Mouse (Mus musculus) left cerebral cortex, adult 6 months (tissue): ENCODE measurements around the gene Gzmc. TPM values are rescaled to one million over a fixed set of nuclear protein-coding genes. Genes with fewer than 3 reads are reported as not detected.

ENCODE experiments used
- long read RNA-seq, 2 experiments: library from polyadenylated mRNA; unstranded; transcript quantifications; one replicate each; pipeline ENCODE4 v2.0.0; 2019 to 2020
- polyA plus RNA-seq: library from polyadenylated mRNA; unstranded; fragments of <200 nt; fragmentation: Nextera tagmentation; gene quantifications from 2 replicates; pipeline ENCODE4 v1.2.3, GENCODE M21; 2021

Gzmc gene
- not detected in 2 replicates for polyA plus RNA-seq
- long read RNA-seq, experiment 1, result 0 reads
- long read RNA-seq, experiment 2, result 0 reads

DNA sequence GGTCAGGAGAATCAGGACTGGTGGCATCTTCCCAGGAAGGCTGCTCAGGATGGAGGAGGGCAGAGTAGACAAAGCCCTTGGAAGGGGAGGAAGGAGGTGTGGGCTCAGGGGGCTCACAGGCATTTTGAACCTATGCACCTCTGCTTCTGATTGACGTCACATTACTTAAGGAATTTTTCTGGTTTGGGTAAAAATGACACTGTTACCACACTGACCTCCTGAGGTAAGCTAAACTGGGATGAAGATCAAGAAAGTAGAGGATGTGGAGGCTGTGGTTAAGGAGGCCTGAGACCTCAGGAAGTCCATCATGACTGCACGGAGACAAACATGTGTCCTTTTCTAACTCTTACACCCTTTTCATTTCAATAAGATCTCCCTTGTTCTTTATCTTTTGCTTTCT is at the start of gene Gzmc:
TSS of gene Gzmc (minus strand) at position 101 of the 400 bp plus-strand sequence.

DNA sequence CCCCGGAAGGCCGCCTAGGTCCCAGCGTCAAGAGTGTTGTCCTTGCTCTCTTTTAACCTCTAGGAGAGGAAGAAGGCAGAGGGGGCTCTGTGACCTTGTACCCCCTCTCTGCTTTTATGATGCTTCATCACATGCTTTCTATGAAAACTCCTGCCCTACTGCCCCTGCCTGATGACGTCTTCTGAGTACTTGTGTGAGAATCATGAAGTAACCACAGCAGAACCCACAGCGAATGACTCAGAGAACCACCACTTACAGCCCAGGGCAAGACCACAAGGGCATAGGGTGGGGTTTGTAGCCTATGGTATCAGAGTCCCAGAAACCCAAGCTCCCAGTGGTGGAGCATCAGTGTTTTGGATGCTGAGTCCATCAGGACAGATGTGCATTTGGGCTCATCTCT is 27.7 kb upstream of the Gzmc start, which contains the start of gene Gzmb:
TSS of gene Gzmb (minus strand) at position 108 of the 400 bp plus-strand sequence.

GRCm38 (mm10) chr14:56211317-56211716 is 23.1 kb downstream of the Gzmc start, which contains the start of gene Gzmf:
TSS of gene Gzmf (minus strand) at chr14:56211417.

Other genes starting within 250 kb of the Gzmc start
- not detected in 2 replicates for gene Mcpt1, start 216.7 kb downstream of the Gzmc start, polyA plus RNA-seq
- gene Mcpt9, start 204.2 kb downstream of the Gzmc start, polyA plus RNA-seq, result not detected in 2 replicates
- not detected in 2 replicates for gene Mcpt2, start 192.6 kb downstream of the Gzmc start, polyA plus RNA-seq
- not detected in 2 replicates for gene Mcpt4, start 172.3 kb downstream of the Gzmc start, polyA plus RNA-seq
- not detected in 2 replicates for gene Mcpt8, start 149.4 kb downstream of the Gzmc start, polyA plus RNA-seq
- gene Ctsg, start 132.1 kb downstream of the Gzmc start, polyA plus RNA-seq, result not detected in 2 replicates
- not detected in 2 replicates for gene Gzme, start 114.0 kb downstream of the Gzmc start, polyA plus RNA-seq
- gene Gzmd, start 102.0 kb downstream of the Gzmc start, polyA plus RNA-seq, result not detected in 2 replicates
- not detected in 2 replicates for gene Gzmg, start 75.1 kb downstream of the Gzmc start, polyA plus RNA-seq
- not detected in 2 replicates for gene Gzmn, start 60.1 kb downstream of the Gzmc start, polyA plus RNA-seq
- gene Gzmf, start 23.2 kb downstream of the Gzmc start, polyA plus RNA-seq, result not detected in 2 replicates
- not detected in 2 replicates for gene Gzmb, start 27.6 kb upstream of the Gzmc start, polyA plus RNA-seq
- 0.04 TPM in 1 of 2 replicates, not detected in the other for gene Atp12a, start 130.4 kb upstream of the Gzmc start, polyA plus RNA-seq
- gene Rnf17, start 167.9 kb upstream of the Gzmc start, polyA plus RNA-seq, result 0.54 and 0.66 TPM in 2 replicates